Mouse (Mus musculus): ENCODE measurements at regions not wholly inside any gene's neighbourhood (a gene's known extent, or its start where the extent isn't known, plus 50 kb on each side); places are given as distances from the start of the nearest gene placed in this dataset.
"Not testable (repeated sequence)": the region's sequence is repeated elsewhere in the genome, so short reads cannot be mapped to it uniquely, and the experiment has no call there.

DNA sequence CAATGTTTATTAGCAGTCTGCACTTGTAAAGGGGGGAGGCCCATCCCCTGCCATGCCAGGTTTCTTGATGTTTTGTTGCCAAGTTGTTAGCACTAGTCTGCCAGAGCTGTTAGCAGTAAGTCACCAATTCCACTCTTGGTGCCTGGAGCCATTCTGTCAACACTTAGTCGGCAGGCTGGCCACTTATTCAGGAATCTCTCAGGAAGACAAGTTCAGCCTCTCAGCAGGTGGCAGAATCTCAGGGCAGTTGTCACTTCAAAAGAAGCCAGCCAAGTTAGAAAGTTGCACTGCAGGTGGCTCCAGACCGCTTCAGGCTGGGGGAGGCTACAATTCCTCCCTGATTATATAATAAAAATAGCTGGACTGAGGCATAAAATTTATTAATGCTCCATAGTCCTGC is 424.2 kb downstream of the Cdh10 start:
- H3K27ac ChIP-seq (replicated peaks in 1 of 2; ENCODE audit: control insufficient read depth in 1 of 2, insufficient read depth in 1 of 2, low read depth in 2 of 2, low read length in 2 of 2); ATAC-seq (ENCODE audit: insufficient number of reproducible peaks, insufficient read depth, low FRiP score, low read depth): not testable (repeated sequence)

DNA sequence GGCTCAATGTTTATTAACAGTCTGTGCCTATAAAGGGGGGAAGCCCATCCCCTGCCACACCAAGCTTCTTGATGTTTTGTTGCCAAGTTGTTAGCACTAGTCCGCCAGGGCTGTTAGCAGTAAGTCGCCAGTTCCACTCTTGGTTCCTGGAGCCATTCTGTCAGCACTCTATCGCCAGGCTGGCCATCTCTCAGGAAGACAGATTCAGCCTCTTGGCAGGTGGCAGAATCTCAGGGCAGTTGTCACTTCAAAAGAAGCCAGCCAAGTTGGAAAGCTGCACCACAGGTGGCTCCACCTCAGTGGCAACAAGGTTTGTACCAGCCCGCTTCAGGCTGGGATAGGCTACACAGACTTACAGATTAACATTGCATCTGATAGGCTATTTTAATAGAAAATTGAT is 428.7 kb downstream of the Cdh10 start:
- H3K27ac ChIP-seq (replicated peaks in 1 of 2; ENCODE audit: control insufficient read depth in 1 of 2, insufficient read depth in 1 of 2, low read depth in 2 of 2, low read length in 2 of 2), result no peak overlapping the region
- 45% methylated on average over 4 of the region's 4 CpGs for WGBS
- no peaks in the 10 kb centered on the region for H3K9me3 ChIP-seq (ENCODE audit: control insufficient read depth, low read length)
- H3K9ac ChIP-seq (ENCODE audit: low read length), result no peak overlapping the region
- no peaks in the 10 kb centered on the region for H3K4me1 ChIP-seq (ENCODE audit: control insufficient read depth in 2 of 2, insufficient read depth in 2 of 2, low read length in 2 of 2)
- no peaks in the 10 kb centered on the region for H3K27me3 ChIP-seq (ENCODE audit: control insufficient read depth, insufficient read depth, low read length)
- H3K4me3 ChIP-seq (ENCODE audit: control insufficient read depth in 1 of 2, insufficient read depth in 1 of 2, low read depth in 1 of 2, low read length in 2 of 2), result no peak overlapping the region
- no peak overlapping the region for H3K4me2 ChIP-seq (ENCODE audit: low read length)
- H3K36me3 ChIP-seq (ENCODE audit: control insufficient read depth, insufficient read depth, low read length), result no peaks in the 10 kb centered on the region
- no peak for ATAC-seq (ENCODE audit: insufficient number of reproducible peaks, insufficient read depth, low FRiP score, low read depth)

More for the DNA sequence above, 424.2 kb downstream of the Cdh10 start:
- H3K4me1 ChIP-seq (ENCODE audit: control insufficient read depth in 2 of 2, insufficient read depth in 2 of 2, low read length in 2 of 2); H3K9me3 ChIP-seq (ENCODE audit: control insufficient read depth, low read length); H3K4me2 ChIP-seq (ENCODE audit: low read length); H3K4me3 ChIP-seq (ENCODE audit: control insufficient read depth in 1 of 2, insufficient read depth in 1 of 2, low read depth in 1 of 2, low read length in 2 of 2); H3K27me3 ChIP-seq (ENCODE audit: control insufficient read depth, insufficient read depth, low read length); H3K9ac ChIP-seq (ENCODE audit: low read length); H3K36me3 ChIP-seq (ENCODE audit: control insufficient read depth, insufficient read depth, low read length): not testable (repeated sequence)
- WGBS, result 12% methylated on average over 2 of the region's 2 CpGs

DNA sequence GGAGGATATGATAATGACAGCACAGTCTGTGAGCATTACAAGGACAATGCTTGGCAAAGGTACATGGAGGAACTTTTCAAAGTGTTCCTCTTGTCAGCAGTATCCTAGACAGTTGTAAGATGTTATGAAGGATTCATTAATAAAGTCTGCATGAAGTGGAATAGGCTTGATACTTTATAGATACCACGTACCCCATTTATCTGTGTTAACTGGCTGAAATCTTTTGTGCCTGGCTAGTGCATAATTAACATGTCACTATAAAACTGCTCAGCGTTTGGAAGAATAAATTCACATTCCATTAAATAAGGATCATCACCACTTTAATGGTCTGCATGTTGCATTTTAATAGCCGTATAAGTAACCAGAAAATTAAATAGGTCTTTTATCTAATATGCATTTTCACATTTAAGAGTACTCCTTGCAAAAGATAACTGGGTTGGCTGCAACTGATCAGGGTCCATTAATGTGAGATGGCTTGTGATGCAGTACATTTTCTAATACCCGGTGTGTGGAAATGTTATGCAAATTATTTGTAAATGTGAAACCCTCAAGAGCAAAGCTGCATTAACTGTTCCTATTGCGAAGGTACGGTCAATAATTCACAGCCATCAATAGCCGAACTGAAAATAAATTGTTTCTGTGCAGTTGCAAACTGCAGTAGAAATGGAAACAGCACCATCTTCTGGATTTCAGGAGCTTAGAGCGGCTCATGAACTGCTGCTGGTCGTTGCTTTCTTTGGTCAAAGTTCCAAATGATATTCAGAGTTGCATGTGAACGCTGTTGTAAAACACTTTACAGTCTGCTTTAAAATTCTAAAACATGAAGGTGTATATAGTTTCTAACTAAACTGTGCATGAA is 457.4 kb downstream of the Cdh10 start:
- H3K9me3 ChIP-seq (ENCODE audit: control insufficient read depth, low read length), result no peaks in the 10 kb centered on the region
- 45% methylated on average over 10 of the region's 10 CpGs for WGBS
- no peaks in the 10 kb centered on the region for H3K4me1 ChIP-seq (ENCODE audit: control insufficient read depth in 2 of 2, insufficient read depth in 2 of 2, low read length in 2 of 2)
- no peaks in the 10 kb centered on the region for H3K36me3 ChIP-seq (ENCODE audit: control insufficient read depth, insufficient read depth, low read length)
- H3K27me3 ChIP-seq (ENCODE audit: control insufficient read depth, insufficient read depth, low read length), result no peaks in the 10 kb centered on the region
- no peak overlapping the region for H3K27ac ChIP-seq (replicated peaks in 1 of 2; ENCODE audit: control insufficient read depth in 1 of 2, insufficient read depth in 1 of 2, low read depth in 2 of 2, low read length in 2 of 2)
- no peak for ATAC-seq (ENCODE audit: insufficient number of reproducible peaks, insufficient read depth, low FRiP score, low read depth)
- 0 out of 2 replicates have a peak overlapping the region, but pooled peaks have one; percentile 32 for H3K4me2 ChIP-seq (ENCODE audit: low read length)
- no peak overlapping the region; a peak in 1 of 4 replicates for H3K4me3 ChIP-seq (ENCODE audit: control insufficient read depth in 1 of 2, insufficient read depth in 1 of 2, low read depth in 1 of 2, low read length in 2 of 2)
- H3K9ac ChIP-seq (ENCODE audit: low read length), result no peak overlapping the region

DNA sequence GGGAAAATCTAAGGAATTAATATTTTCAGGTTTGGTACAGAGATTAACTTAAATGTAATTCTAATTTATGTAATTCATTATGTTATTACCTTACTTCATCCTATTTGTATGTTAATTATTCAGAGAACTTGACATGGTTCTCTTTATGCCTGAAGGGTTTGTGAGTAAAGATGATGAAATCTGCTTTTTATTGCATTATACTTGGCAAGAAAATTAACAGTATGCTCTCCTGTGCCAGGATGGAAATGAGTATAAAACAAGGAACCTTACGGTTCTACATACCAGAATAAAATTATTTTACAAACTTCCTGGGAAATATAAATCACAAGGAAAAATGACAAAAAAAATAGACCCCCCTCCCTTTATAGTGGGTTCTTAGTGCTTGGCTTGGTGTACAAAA is 497.6 kb downstream of the Cdh10 start:
- 79% methylated on average over 1 of the region's 1 CpGs for WGBS
- ATAC-seq (ENCODE audit: insufficient number of reproducible peaks, insufficient read depth, low FRiP score, low read depth), result no peak

DNA sequence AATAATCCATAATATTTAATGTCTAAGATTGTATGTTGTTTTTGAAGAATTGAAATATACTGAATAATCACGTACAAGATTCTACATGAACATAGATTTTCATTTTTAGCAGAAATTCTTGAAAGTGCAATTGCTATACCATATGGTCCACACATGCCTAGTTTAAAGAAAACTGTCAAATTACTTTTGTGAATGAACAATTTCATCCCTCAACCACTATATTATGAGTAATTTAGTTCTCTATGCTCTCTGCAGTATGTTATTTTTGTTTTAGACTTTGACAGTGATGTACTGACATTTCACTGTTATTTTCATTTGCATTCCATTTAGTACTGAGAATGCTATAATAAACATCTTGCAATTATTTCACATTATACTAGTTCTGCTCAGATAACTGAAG is 537.6 kb downstream of the Cdh10 start:
- Histone ChIP-seq H3K27ac (replicated peaks in 1 of 2; ENCODE audit: control insufficient read depth in 1 of 2, insufficient read depth in 1 of 2, low read depth in 2 of 2, low read length in 2 of 2) (no peak overlapping the region), H3K36me3 (ENCODE audit: control insufficient read depth, insufficient read depth, low read length) (no peaks in the 10 kb centered on the region), H3K4me3 (ENCODE audit: control insufficient read depth in 1 of 2, insufficient read depth in 1 of 2, low read depth in 1 of 2, low read length in 2 of 2) (no peak overlapping the region), H3K4me2 (ENCODE audit: low read length) (no peak overlapping the region), H3K4me1 (ENCODE audit: control insufficient read depth in 2 of 2, insufficient read depth in 2 of 2, low read length in 2 of 2) (no peaks in the 10 kb centered on the region), H3K9ac (ENCODE audit: low read length) (no peak overlapping the region), H3K9me3 (ENCODE audit: control insufficient read depth, low read length) (no peaks in the 10 kb centered on the region), H3K27me3 (ENCODE audit: control insufficient read depth, insufficient read depth, low read length) (no peaks in the 10 kb centered on the region)
- 80% methylated on average over 1 of the region's 1 CpGs for WGBS
- no peak for ATAC-seq (ENCODE audit: insufficient number of reproducible peaks, insufficient read depth, low FRiP score, low read depth)

More for the DNA sequence above, 497.6 kb downstream of the Cdh10 start:
- Histone ChIP-seq H3K27ac (replicated peaks in 1 of 2; ENCODE audit: control insufficient read depth in 1 of 2, insufficient read depth in 1 of 2, low read depth in 2 of 2, low read length in 2 of 2) (no peak overlapping the region), H3K27me3 (ENCODE audit: control insufficient read depth, insufficient read depth, low read length) (no peaks in the 10 kb centered on the region), H3K9ac (ENCODE audit: low read length) (no peak overlapping the region), H3K9me3 (ENCODE audit: control insufficient read depth, low read length) (no peaks in the 10 kb centered on the region), H3K36me3 (ENCODE audit: control insufficient read depth, insufficient read depth, low read length) (no peaks in the 10 kb centered on the region), H3K4me2 (ENCODE audit: low read length) (no peak overlapping the region), H3K4me1 (ENCODE audit: control insufficient read depth in 2 of 2, insufficient read depth in 2 of 2, low read length in 2 of 2) (no peaks in the 10 kb centered on the region), H3K4me3 (ENCODE audit: control insufficient read depth in 1 of 2, insufficient read depth in 1 of 2, low read depth in 1 of 2, low read length in 2 of 2) (no peak overlapping the region)

DNA sequence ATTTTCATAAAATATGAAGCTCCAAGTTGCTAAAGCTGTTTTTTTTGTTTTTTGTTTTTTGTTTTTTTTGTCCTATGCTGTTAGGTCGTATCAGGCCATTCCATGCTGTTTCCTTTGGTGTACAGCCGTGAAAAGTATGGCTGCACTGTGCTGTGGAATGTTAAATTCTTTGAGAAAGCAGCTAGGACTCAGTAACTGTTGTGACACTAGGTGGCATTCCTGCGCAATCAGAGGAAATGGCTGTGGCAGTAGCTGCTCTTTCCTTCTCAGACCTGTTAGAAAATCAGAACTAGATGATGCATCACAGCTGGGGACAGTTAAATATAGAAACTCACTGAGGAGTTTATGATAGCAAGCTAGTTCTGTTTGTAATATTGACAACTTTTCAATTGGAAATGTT is 541.9 kb downstream of the Cdh10 start:
- Histone ChIP-seq H3K9ac (ENCODE audit: low read length) (no peak overlapping the region), H3K27me3 (ENCODE audit: control insufficient read depth, insufficient read depth, low read length) (no peaks in the 10 kb centered on the region), H3K4me3 (ENCODE audit: control insufficient read depth in 1 of 2, insufficient read depth in 1 of 2, low read depth in 1 of 2, low read length in 2 of 2) (no peak overlapping the region), H3K27ac (replicated peaks in 1 of 2; ENCODE audit: control insufficient read depth in 1 of 2, insufficient read depth in 1 of 2, low read depth in 2 of 2, low read length in 2 of 2) (no peak overlapping the region), H3K9me3 (ENCODE audit: control insufficient read depth, low read length) (no peaks in the 10 kb centered on the region), H3K36me3 (ENCODE audit: control insufficient read depth, insufficient read depth, low read length) (no peaks in the 10 kb centered on the region), H3K4me2 (ENCODE audit: low read length) (no peak overlapping the region), H3K4me1 (ENCODE audit: control insufficient read depth in 2 of 2, insufficient read depth in 2 of 2, low read length in 2 of 2) (no peaks in the 10 kb centered on the region)
- WGBS, result 18% methylated on average over 3 of the region's 3 CpGs
- no peak for ATAC-seq (ENCODE audit: insufficient number of reproducible peaks, insufficient read depth, low FRiP score, low read depth)

DNA sequence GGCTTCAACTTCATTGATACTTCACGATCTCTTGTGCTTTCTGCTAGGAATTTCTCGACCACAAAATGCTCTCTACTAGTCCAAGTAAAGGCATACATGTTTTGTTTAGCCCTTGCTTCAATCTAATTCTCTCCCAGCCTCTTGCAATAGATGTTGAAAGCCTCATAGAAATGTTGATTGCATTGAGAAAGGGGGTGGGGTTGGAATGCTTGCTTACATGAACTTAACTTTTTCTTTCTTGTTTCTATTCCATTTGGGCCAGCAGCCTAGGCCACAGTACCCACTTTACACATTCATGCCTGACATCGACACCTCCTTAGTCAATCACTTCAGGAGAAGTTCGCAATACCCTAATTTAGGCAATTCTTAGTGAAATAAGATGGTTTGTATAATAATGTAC is 571.2 kb downstream of the Cdh10 start:
- Histone ChIP-seq H3K4me1 (ENCODE audit: control insufficient read depth in 2 of 2, insufficient read depth in 2 of 2, low read length in 2 of 2) (no peaks in the 10 kb centered on the region), H3K36me3 (ENCODE audit: control insufficient read depth, insufficient read depth, low read length) (no peaks in the 10 kb centered on the region), H3K27ac (replicated peaks in 1 of 2; ENCODE audit: control insufficient read depth in 1 of 2, insufficient read depth in 1 of 2, low read depth in 2 of 2, low read length in 2 of 2) (no peak overlapping the region), H3K4me3 (ENCODE audit: control insufficient read depth in 1 of 2, insufficient read depth in 1 of 2, low read depth in 1 of 2, low read length in 2 of 2) (no peak overlapping the region), H3K4me2 (ENCODE audit: low read length) (no peak overlapping the region), H3K27me3 (ENCODE audit: control insufficient read depth, insufficient read depth, low read length) (no peaks in the 10 kb centered on the region), H3K9ac (ENCODE audit: low read length) (no peak overlapping the region), H3K9me3 (ENCODE audit: control insufficient read depth, low read length) (no peaks in the 10 kb centered on the region)
- ATAC-seq (ENCODE audit: insufficient number of reproducible peaks, insufficient read depth, low FRiP score, low read depth), result no peak
- WGBS, result 80% methylated on average over 4 of the region's 4 CpGs

All from heart, embryonic 14.5 days (tissue).